ENCODE assay signal across 20 mouse cellular contexts in genomic region chr5:123865365-123865764, GRCm38 (mm10). TPM values are rescaled to one million over a fixed set of nuclear protein-coding genes. Genes with fewer than 3 reads are reported as not detected.
DNase-seq lines count a peak whose midpoint lies in the region; ATAC-seq and TF ChIP-seq lines count a peak whose summit lies in the region.
"Had no signal": no experiment of that assay in that cellular context is flagged by ENCODE, and none has a peak within 500 bp of the region (broad histone marks: within the 10 kb centered on the region; RNA-seq: fewer than 3 reads in every experiment).

Gene Hcar2, minus strand, starts transcription at chr5:123865499.

- no peak for TF ChIP-seq CTCF in lung, postnatal 0 days (IDR thresholded peaks at IDR 0.05)

- peak; percentile 7 for DNase-seq in adrenal gland, postnatal 10 days
- DNase-seq in adrenal gland, adult 8-10 months, result no peak
- peak; percentile 44 for DNase-seq in midbrain, embryonic 11.5 days (ENCODE audit: low spot score, missing footprints)
- DNase-seq in midbrain, embryonic 10.5 days (ENCODE audit: low spot score), result no peak
- peak; percentile 70 for DNase-seq in lung, postnatal 0 days (ENCODE audit: low spot score)
- no peak for DNase-seq in gastrocnemius, adult 18-20 months (ENCODE audit: low spot score)
- DNase-seq: cerebellum, adult 2 months; gastrocnemius, postnatal 36 days; thymus, postnatal 4 days had no signal

- no peak within 1 kb of the TSS for H3K9ac ChIP-seq in midbrain, embryonic 11.5 days (ENCODE audit: low read length)
- H3K9ac ChIP-seq in lung, postnatal 0 days (replicated peaks; ENCODE audit: low read depth), result no peak within 1 kb of the TSS
- no peak within 1 kb of the TSS for H3K9ac ChIP-seq in stomach, embryonic 16.5 days (ENCODE audit: low read length)
- H3K9ac ChIP-seq: heart, embryonic 13.5 days; limb, embryonic 12.5 days; neural tube, embryonic 12.5 days had no signal

- no peak within 1 kb of the TSS for H3K4me2 ChIP-seq in midbrain, embryonic 11.5 days
- no peak within 1 kb of the TSS for H3K4me2 ChIP-seq in lung, postnatal 0 days (replicated peaks; ENCODE audit: low read depth, low read length)
- H3K4me2 ChIP-seq in stomach, embryonic 16.5 days (ENCODE audit: low read depth, low read length), result no peak within 1 kb of the TSS
- H3K4me2 ChIP-seq: heart, embryonic 13.5 days; limb, embryonic 12.5 days; neural tube, embryonic 12.5 days had no signal

- no peak within 1 kb of the TSS for H3K27ac ChIP-seq in midbrain, embryonic 11.5 days (ENCODE audit: low read depth, low read length)
- no peak within 1 kb of the TSS for H3K27ac ChIP-seq in midbrain, embryonic 10.5 days (replicated peaks)
- H3K27ac ChIP-seq in lung, postnatal 0 days (ENCODE audit: low read length), result no peak within 1 kb of the TSS
- H3K27ac ChIP-seq in stomach, embryonic 16.5 days (ENCODE audit: low read length), result peak within 1 kb of the TSS; percentile 52; the same call in 1 of the 2 replicates
- H3K27ac ChIP-seq: heart, embryonic 13.5 days; hindbrain, embryonic 10.5 days; limb, embryonic 12.5 days; neural tube, embryonic 12.5 days had no signal

- no peak within 1 kb of the TSS for H3K4me3 ChIP-seq in midbrain, embryonic 11.5 days (ENCODE audit: low read depth, low read length)
- H3K4me3 ChIP-seq in midbrain, embryonic 10.5 days, result no peak within 1 kb of the TSS
- H3K4me3 ChIP-seq in lung, postnatal 0 days (ENCODE audit: low read depth, low read length), result no peak within 1 kb of the TSS
- no peak within 1 kb of the TSS for H3K4me3 ChIP-seq in stomach, embryonic 16.5 days (replicated peaks; ENCODE audit: low read length)
- H3K4me3 ChIP-seq: erythroblast, embryonic 14.5 days; heart, embryonic 13.5 days; hindbrain, embryonic 10.5 days; limb, embryonic 12.5 days; neural tube, embryonic 12.5 days had no signal

- no peaks in the 10 kb centered on the region for H3K4me1 ChIP-seq in midbrain, embryonic 11.5 days (ENCODE audit: control insufficient read depth, insufficient read depth, low read length)
- no peaks in the 10 kb centered on the region; the same call in 1 of the 2 replicates for H3K4me1 ChIP-seq in midbrain, embryonic 10.5 days
- H3K4me1 ChIP-seq in lung, postnatal 0 days (ENCODE audit: insufficient read depth, low read depth, low read length), result no peaks in the 10 kb centered on the region
- H3K4me1 ChIP-seq in stomach, embryonic 16.5 days (ENCODE audit: control insufficient read depth, insufficient read depth, low read length), result peaks cover 4% of the 10 kb centered on the region; the same call in 1 of the 2 replicates
- H3K4me1 ChIP-seq: heart, embryonic 13.5 days; neural tube, embryonic 12.5 days had no signal

- no peak for TF ChIP-seq EP300 in lung, postnatal 0 days (IDR thresholded peaks at IDR 0.05)

- H3K27me3 ChIP-seq in midbrain, embryonic 11.5 days (ENCODE audit: control insufficient read depth, insufficient read depth, low read length), result no peaks in the 10 kb centered on the region
- no peaks in the 10 kb centered on the region for H3K27me3 ChIP-seq in midbrain, embryonic 10.5 days (ENCODE audit: low read depth, poor library complexity, severe bottlenecking)
- H3K27me3 ChIP-seq in lung, postnatal 0 days (replicated peaks; ENCODE audit: insufficient read depth, low read length), result no peaks in the 10 kb centered on the region
- H3K27me3 ChIP-seq in stomach, embryonic 16.5 days (ENCODE audit: control insufficient read depth, insufficient read depth, low read length), result no peaks in the 10 kb centered on the region
- H3K27me3 ChIP-seq: heart, embryonic 13.5 days; limb, embryonic 12.5 days; neural tube, embryonic 12.5 days had no signal

- WGBS in midbrain, embryonic 11.5 days, result 91% methylated on average over 12 of the region's 12 CpGs
- WGBS in midbrain, embryonic 10.5 days, result 89% methylated on average over 12 of the region's 12 CpGs
- WGBS in lung, postnatal 0 days, result 57% methylated on average over 12 of the region's 12 CpGs
- 56% methylated on average over 12 of the region's 12 CpGs for WGBS in stomach, embryonic 16.5 days

- no peaks in the 10 kb centered on the region for H3K9me3 ChIP-seq in midbrain, embryonic 11.5 days (ENCODE audit: control insufficient read depth, low read length)
- no peaks in the 10 kb centered on the region for H3K9me3 ChIP-seq in midbrain, embryonic 10.5 days (replicated peaks)
- H3K9me3 ChIP-seq in lung, postnatal 0 days (ENCODE audit: low read length), result no peaks in the 10 kb centered on the region
- no peaks in the 10 kb centered on the region for H3K9me3 ChIP-seq in stomach, embryonic 16.5 days (replicated peaks; ENCODE audit: control insufficient read depth, low read length)
- H3K9me3 ChIP-seq: heart, embryonic 13.5 days; hindbrain, embryonic 10.5 days; limb, embryonic 12.5 days; neural tube, embryonic 12.5 days had no signal

- H3K36me3 ChIP-seq in midbrain, embryonic 11.5 days (ENCODE audit: control insufficient read depth, insufficient read depth, low read length), result no peaks in the 10 kb centered on the region
- H3K36me3 ChIP-seq in midbrain, embryonic 10.5 days, result no peaks in the 10 kb centered on the region
- no peaks in the 10 kb centered on the region for H3K36me3 ChIP-seq in lung, postnatal 0 days (ENCODE audit: insufficient read depth, low read length)
- H3K36me3 ChIP-seq in stomach, embryonic 16.5 days (ENCODE audit: control insufficient read depth, insufficient read depth, low read length), result no peaks in the 10 kb centered on the region
- H3K36me3 ChIP-seq: heart, embryonic 13.5 days; hindbrain, embryonic 10.5 days; limb, embryonic 12.5 days; neural tube, embryonic 12.5 days had no signal

- no peak for ATAC-seq in midbrain, embryonic 11.5 days (ENCODE audit: low FRiP score)
- ATAC-seq in lung, postnatal 0 days, result no peak
- ATAC-seq in stomach, embryonic 16.5 days (ENCODE audit: insufficient read depth, low FRiP score), result no peak
- ATAC-seq in megakaryocyte-erythroid progenitor cell, adult 5-6 weeks (replicated peaks; ENCODE audit: low FRiP score, low TSS enrichment, poor library complexity, severe bottlenecking), result no peak
- ATAC-seq: inflammation-experienced regulatory T-cells, adult 6 months had no signal

RNA-seq across cellular contexts. Expression of gene Hcar2, which starts in this region (rescaled TPM):
- 1 to 10 TPM; 1.4 to 2.3 TPM for total RNA-seq in adrenal gland, postnatal 10 days (2021)
- total RNA-seq in adrenal gland, adult 8-10 months (2022), result 1 to 10 TPM; 1.3 to 2.6 (median 1.5) TPM
- not detected in 2 replicates for polyA plus RNA-seq in midbrain, embryonic 11.5 days (2014; fragmentation: Nextera tagmentation; extraction: Ambion mirVana)
- not detected in 2 replicates for polyA plus RNA-seq in midbrain, embryonic 10.5 days (2016; fragmentation: Nextera tagmentation; extraction: Ambion mirVana)
- polyA plus RNA-seq in lung, postnatal 0 days (2015; fragmentation: Nextera tagmentation; extraction: Ambion mirVana), result 3.7 and 5.4 TPM in 2 replicates
- 6.5 and 8.7 TPM in 2 replicates for polyA plus RNA-seq in stomach, embryonic 16.5 days (2015; fragmentation: Nextera tagmentation; extraction: Ambion mirVana)
- not detected in 2 replicates for total RNA-seq in megakaryocyte-erythroid progenitor cell, adult 5-6 weeks (2014; fragmentation: Nextera tagmentation)
- total RNA-seq in megakaryocyte-erythroid progenitor cell, adult 5-6 weeks (2017), result not detected in 2 replicates
- total RNA-seq in gastrocnemius, adult 18-20 months (2021), result not detected
- total RNA-seq: left cerebral cortex, adult 18-20 months; midbrain, postnatal 0 days had no signal
- polyA plus RNA-seq: erythroblast, embryonic 14.5 days; kidney, embryonic 14.5 days; midbrain, postnatal 0 days; neural tube, embryonic 12.5 days had no signal

Comparison
In these comparisons a context has a peak if more than half of its experiments do, and no peak if none do; other contexts are left out.
1. DNase-seq: peak in adrenal gland, postnatal 10 days (single experiment) and lung, postnatal 0 days (single experiment); none in adrenal gland, adult 8-10 months (single experiment), midbrain, embryonic 10.5 days (single experiment) and gastrocnemius, adult 18-20 months (single experiment).
2. Peak in DNase-seq in midbrain, embryonic 11.5 days; RNA of the gene not detected or under 1 TPM.